Mouse (Mus musculus): ENCODE measurements at regions not wholly inside any gene's neighbourhood (a gene's known extent, or its start where the extent isn't known, plus 50 kb on each side); places are given as distances from the start of the nearest gene placed in this dataset.

DNA sequence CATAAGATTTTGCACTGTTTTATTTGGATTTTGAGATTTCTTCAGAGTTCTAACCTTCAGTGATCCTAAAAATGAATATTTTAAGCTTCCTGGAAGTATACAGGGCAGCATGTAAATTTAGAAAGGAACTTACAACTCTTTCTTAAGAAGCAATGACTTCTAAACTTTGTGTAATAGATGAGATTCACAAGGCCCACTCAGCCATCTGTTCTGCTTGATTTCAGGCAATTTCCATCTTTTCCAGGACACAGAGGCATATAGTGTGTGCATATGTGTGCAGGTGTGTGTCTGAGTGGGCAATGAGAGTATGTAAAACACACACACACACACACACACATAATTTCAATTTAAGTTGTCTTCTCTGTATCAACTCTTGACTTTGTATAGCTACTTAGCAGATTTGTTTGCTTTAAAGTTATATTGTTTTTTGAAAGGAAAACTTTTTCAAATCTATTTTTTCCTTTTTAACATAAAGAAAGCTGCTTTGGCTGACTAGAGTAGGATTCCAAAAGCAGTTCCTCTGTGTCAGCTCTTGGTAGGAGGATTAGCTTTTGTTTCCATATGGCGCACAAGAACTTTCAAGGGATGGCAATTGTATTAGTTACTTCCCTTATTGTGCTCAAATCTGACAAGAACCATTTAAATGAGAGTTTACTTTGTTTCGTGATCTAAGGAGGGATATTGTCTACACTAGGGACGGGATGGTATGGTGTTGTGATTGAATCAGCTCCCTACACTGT lies 387.6 kb downstream of the D3Ertd751e start:
- no peak for DNase-seq

- DNase-seq: no peak
Measured at GRCm38 (mm10) chr3:42132322-42132721, 389.9 kb downstream of the D3Ertd751e start.

DNA sequence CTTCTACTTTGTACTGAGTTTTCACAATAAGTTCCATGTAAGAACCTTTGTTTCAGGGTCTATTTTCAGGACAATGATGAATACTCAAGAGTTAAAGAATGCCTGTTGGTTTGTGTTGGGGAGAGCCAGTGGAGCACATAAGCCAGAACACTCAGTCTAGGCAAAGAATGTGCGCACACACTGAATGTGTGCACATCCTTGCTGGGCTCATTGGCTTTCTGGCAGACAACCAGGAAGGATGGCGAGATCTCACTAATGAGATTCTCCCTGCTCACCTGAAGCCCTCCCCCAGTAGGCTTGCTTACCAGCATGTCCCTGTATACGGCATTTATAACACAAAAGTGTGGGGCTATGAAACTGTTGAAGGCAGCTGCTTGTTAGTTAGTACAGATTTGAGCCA lies 411.0 kb downstream of the D3Ertd751e start:
- DNase-seq: no peak

GRCm38 (mm10) chr3:42154909-42155308 lies 412.5 kb downstream of the D3Ertd751e start:
- no peak for DNase-seq

GRCm38 (mm10) chr3:42163666-42164065 lies 421.3 kb downstream of the D3Ertd751e start:
- no peak for DNase-seq

DNA sequence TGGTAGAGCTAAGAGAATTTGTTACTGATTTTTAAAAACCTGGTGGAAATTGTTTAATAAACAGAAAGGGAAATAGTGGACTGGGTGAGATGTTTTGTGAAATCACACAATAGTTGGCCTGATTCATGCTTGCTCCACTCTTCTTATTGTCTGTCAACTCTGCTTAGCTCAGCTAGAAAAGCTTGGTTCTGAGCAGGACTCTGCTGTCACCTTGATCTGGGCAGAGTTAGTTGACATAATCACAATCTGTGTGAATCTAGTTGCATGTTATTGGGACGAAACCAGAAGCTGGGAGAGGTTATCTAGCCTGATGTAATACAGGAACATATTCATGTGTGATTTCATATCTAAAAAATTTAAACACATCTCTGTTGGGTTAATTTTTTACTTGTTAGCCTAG lies 456.8 kb downstream of the D3Ertd751e start:
- DNase-seq: no peak

DNA sequence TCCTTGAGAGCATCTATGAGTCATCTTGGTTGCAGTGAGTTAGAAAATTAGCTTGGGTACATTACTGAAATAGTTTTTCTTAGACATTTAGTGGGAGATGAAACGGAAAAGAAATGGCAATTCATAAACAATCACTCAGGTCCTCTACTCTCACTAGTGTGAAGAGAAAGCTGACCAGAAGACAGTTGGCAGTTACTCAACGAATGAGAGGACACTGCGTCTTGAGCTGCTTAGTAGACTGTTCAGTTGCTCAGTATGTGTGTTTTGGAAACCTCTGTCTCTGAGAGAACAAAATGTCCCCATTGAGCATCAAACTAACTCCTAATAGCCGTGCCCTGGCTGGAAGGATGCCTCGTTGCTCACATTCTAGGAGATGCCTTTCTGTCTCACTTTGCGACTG lies 459.0 kb downstream of the D3Ertd751e start:
- no peak for DNase-seq

GRCm38 (mm10) chr3:42205640-42206039 lies 463.2 kb downstream of the D3Ertd751e start:
- DNase-seq: no peak

DNA sequence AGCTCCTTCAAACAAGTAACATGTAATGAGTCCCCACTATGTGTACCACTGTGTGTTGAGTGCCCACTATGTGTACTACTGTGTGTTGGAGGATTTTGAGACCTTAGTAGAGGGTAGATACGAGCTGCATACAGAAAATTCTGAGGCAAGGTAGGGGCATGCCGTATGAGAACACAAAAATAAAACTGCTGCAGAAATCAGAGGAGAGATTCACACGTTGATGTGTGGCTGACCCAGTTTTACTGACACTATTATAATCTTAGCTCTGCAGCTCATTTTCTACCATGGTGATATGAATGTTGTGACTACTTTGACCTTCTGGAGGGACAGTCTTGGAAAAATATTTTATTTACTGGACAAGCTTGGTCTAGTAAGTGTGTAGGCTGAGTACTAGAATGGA lies 469.0 kb downstream of the D3Ertd751e start:
- DNase-seq: no peak

- DNase-seq: peak; percentile 55
Measured at GRCm38 (mm10) chr3:42212456-42212855, 470.0 kb downstream of the D3Ertd751e start.

- DNase-seq: no peak
Measured at GRCm38 (mm10) chr3:42213163-42213562, 470.8 kb downstream of the D3Ertd751e start.

GRCm38 (mm10) chr3:42214624-42215276 lies 472.3 kb downstream of the D3Ertd751e start:
- DNase-seq: peak; percentile 35

DNA sequence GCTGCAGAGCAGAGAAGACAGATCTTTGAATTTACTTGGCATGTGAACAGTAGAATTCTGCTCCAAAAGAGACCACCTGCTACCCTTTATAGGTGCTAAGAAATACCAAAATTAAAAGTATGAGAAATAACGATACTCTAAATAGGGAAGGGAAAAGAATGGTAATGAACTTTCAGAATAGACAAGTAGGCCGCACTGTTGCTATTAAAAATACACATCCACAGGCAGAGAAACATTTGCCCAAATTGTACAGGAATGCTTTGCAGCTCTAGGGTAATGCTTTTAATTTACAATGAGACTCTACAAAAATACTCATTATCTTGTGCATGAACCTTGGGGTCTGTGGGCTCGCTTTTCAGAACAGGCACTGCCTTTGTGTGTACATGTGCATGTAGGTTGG lies 476.3 kb downstream of the D3Ertd751e start:
- DNase-seq: no peak

DNA sequence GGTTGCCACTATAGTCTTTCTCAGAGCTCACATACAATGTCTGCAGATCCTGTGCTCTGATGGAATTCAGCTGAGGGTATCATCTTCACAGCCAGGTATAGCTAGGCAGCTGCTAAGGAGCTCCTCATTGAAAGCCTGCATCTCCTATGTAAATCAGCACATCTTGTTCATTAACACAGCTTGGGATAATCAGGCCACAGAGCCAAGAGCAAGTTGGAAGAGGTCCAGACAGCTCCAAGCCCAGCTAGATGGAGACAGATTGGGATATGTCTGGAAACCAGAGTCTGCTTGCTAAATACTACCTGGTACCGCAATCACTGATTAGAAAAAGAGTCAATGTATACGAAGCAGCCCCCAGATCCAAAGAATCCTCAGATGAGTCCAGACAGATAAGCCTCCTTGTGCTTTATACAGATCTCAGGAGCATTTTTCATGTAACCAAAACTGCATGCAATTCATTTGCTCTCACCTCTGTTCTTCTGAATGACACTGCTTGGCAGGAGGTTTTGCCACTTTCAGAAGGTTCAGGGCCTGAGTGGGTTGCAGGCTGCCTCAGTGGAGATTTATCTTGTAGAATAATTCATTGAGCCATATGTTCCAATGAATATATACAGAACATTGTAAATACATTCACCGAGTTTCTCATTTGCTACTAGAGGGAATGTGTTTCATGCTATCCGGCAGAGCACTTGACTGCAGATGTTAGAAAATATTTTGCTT lies 485.4 kb downstream of the D3Ertd751e start:
- DNase-seq: no peak

DNA sequence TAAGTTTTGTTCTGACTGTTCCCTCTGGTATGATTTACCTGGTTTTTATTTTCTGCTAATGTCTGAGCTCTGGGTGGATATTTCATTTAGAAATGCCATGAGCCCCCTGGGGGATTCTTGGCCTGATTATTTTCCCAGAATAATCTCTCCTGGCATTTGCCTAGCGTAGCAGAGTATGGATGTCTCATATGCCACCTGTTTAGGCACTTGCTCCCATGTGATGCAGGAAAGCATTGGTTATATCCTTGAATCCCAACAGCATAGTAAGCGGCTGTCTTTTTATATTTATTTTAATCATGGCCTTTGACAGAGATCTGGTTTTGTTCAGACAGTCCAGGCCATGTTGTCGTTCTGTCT lies 486.0 kb downstream of the D3Ertd751e start:
- DNase-seq: no peak

DNA sequence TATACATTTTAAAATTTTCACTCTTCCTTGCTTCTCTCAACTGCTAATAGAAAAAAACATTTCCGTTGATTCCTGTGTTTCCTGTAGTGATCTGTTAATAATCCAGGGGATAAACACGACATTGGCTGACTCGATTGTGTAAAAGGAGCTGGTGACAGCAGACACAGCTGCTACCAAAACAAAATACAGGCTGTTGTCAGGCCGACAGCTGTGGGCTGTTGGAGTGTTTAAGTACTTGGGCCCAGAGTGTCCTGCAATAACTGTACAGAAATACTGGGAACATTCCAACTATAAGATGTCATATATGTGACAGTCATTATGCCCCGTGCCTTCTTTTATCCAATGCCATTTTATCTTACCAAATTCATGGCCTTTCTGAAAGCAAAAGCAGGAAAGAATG lies 489.9 kb downstream of the D3Ertd751e start:
- no peak for DNase-seq

DNA sequence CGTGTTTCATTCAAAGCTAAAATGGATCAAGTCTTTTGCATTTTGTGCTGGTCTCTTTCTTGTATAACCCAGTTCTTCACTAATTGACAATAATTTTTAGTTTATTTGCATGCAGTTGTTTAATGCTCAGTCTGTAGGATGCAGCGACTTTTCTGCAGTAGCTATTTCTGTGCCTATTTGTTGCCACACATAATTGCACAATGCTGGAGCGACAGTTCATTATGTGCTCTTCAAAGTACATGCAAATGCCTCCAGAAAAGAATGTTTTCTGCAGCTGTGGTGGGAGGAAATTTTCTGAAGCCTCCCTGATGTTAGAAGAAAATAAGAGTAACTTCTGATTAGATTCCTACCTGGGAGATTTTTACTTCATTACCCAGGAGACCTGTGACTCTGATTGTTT lies 491.3 kb downstream of the D3Ertd751e start:
- no peak for DNase-seq

- DNase-seq: no peak
Measured at GRCm38 (mm10) chr3:42235515-42235914, 493.1 kb downstream of the D3Ertd751e start.
